Mouse (Mus musculus): Measurements from ENCODE around the gene Brk1.

- TF ChIP-seq MAFK (IDR thresholded peaks at IDR 0.05; ENCODE audit: insufficient read depth, low read depth, low read length), result no peak
- no peak for TF ChIP-seq HCFC1 (IDR thresholded peaks at IDR 0.05; ENCODE audit: borderline replicate concordance, insufficient read depth, low read length)
- no peak for TF ChIP-seq ZC3H11A (IDR thresholded peaks at IDR 0.05; ENCODE audit: borderline replicate concordance, low read depth, low read length)
Observed at GRCm38 (mm10) chr6:113643021-113643420, 38.4 kb downstream of the Brk1 start.

Data from ES-E14 (cell line).